Mouse (Mus musculus) gastrocnemius, adult 2 months (tissue): Measurements from ENCODE around the gene Ppil4. TPM values are rescaled to one million over a fixed set of nuclear protein-coding genes. Genes with fewer than 3 reads are reported as not detected.

Experiments
- DNase-seq: peaks from one replicate; pipeline ENCODE4 v3.0.0; 2022
- H3K27ac ChIP-seq: fragments of 200-600 bp; 2 replicates; pipeline ENCODE4 v1.8.1; 2022; ENCODE audit warnings: mild to moderate bottlenecking
- H3K4me3 ChIP-seq: fragments of 200-600 bp; 2 replicates; pipeline ENCODE4 v1.8.1; 2022; ENCODE audit warnings: mild to moderate bottlenecking, moderate library complexity
- CTCF ChIP-seq: fragments of 200-600 bp; IDR thresholded peaks from 2 replicates; pipeline ENCODE4 v1.8.1; 2022; ENCODE audit warnings: antibody characterized with exemption, mild to moderate bottlenecking, moderate library complexity
- intact Hi-C: fragments of 180-260 bp; cut with DNase I; formaldehyde crosslinking; loops from one replicate; pipeline ENCODE4 v1.15.1; 2025
- total RNA-seq, 2 experiments: library from RNA; stranded (reverse); gene quantifications; 2 replicates each; pipeline ENCODE4 v1.2.3; 2021

Gene Ppil4
- total RNA-seq, 2 experiments from 2014 or later, result 11.9 to 13.8 TPM

- H3K27ac ChIP-seq, result peak overlapping the region; percentile 93
- H3K4me3 ChIP-seq, result peak overlapping the region; percentile 87
- no peak for DNase-seq
- intact Hi-C loops, result loop anchor here (1.0 to 10.0 kb wide), 2 partner anchors 11 to 162 kb away; partner anchors contain the start of gene Tab2
- no peak for TF ChIP-seq CTCF
Observed at GRCm38 (mm10) chr10:7792254-7792750, 389 bp upstream of the Ppil4 start.

DNA sequence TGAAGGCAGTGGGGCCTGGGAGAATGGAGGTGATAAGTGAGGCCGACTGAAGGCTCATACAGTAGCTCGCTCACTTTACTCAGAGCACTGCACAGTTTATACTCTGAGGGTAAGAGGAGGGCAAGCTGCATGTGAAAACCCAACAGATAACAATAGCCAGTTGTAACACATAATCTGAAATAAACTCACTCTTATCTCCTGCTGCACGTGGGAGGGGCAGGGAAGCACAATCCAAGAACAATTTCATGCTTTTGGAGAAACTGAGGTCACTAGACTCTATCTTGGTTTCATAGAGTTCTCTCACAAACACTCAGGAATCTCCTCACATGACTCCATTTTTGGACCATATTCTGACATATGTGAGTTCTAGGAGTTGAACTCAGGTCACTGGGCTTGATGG, 8.6 kb downstream of the Ppil4 start:
- no peak for TF ChIP-seq CTCF
- no peak for DNase-seq
- intact Hi-C loops, result no loop called here
- Histone ChIP-seq H3K4me3 (no peak overlapping the region), H3K27ac (no peak overlapping the region)

GRCm38 (mm10) chr10:7802519-7803140, 9.9 kb downstream of the Ppil4 start:
- intact Hi-C loops, result no loop called here
- no peak overlapping the region for H3K27ac ChIP-seq
- no peak overlapping the region for H3K4me3 ChIP-seq
- no peak for TF ChIP-seq CTCF
- DNase-seq, result no peak

GRCm38 (mm10) chr10:7809937-7810336, 17.2 kb downstream of the Ppil4 start:
- Histone ChIP-seq H3K27ac (no peak overlapping the region), H3K4me3 (no peak overlapping the region)
- TF ChIP-seq CTCF, result peak; percentile 76
- no peak for DNase-seq
- intact Hi-C loops, result loop anchor here (1.0 to 5.0 kb wide), 3 partner anchors 72 to 430 kb away; no protein-coding TSS in a partner anchor

GRCm38 (mm10) chr10:7816476-7816875, 23.8 kb downstream of the Ppil4 start:
- Histone ChIP-seq H3K27ac (peak overlapping the region; percentile 28; the same call in 1 of the 2 replicates), H3K4me3 (no peak overlapping the region)
- intact Hi-C loops, result no loop called here
- no peak for DNase-seq
- TF ChIP-seq CTCF, result no peak

DNA sequence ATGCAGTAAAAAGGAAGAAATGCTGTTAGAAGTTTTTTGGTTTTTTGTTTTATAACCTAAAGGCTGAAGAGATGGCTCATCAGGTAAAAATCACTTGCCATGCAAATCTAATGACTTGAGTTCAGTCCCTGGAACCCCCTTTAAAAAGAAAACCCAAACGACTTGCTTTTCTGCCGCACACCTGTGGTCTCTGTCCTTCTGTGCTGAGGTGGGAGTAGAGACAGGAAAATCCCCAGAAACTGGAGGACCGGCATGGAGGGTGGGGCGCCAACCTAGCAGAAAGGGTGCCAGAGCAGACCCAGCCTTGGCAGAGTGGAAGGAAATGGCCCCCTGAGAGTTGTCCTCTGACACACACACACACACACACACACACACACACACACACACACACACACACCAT, 26.0 kb downstream of the Ppil4 start:
- no peak overlapping the region for H3K27ac ChIP-seq
- no peak for TF ChIP-seq CTCF
- no peak for DNase-seq
- intact Hi-C loops, result no loop called here
- no peak overlapping the region for H3K4me3 ChIP-seq

GRCm38 (mm10) chr10:7819156-7819555, 26.5 kb downstream of the Ppil4 start:
- Histone ChIP-seq H3K27ac (no peak overlapping the region), H3K4me3 (no peak overlapping the region)
- no peak for DNase-seq
- no peak for TF ChIP-seq CTCF
- intact Hi-C loops, result no loop called here

GRCm38 (mm10) chr10:7819603-7820002, 26.9 kb downstream of the Ppil4 start:
- Histone ChIP-seq H3K4me3 (no peak overlapping the region), H3K27ac (no peak overlapping the region)
- TF ChIP-seq CTCF, result no peak
- DNase-seq, result no peak
- intact Hi-C loops, result no loop called here

DNA sequence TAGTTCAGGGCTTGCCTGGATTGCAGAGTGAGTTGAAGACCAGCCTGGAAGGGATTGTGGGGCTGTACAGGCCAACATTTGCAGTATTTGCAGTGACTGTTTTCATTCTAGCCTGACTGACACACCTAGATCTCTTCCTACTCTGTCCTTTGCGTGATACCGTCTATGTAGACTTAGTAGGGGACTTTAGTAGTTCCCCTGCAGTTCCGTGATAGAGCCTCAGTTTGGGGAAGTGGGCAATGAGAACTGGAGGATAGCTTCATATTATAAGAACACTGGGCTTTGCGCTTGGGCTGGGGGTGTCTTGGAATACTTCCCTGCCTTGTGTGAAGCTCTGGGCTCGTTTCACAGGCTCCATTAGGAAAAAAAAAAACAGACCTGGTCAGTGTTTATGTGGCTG, 27.5 kb downstream of the Ppil4 start:
- no peak for TF ChIP-seq CTCF
- intact Hi-C loops, result no loop called here
- H3K27ac ChIP-seq, result no peak overlapping the region
- no peak overlapping the region for H3K4me3 ChIP-seq
- DNase-seq, result no peak

DNA sequence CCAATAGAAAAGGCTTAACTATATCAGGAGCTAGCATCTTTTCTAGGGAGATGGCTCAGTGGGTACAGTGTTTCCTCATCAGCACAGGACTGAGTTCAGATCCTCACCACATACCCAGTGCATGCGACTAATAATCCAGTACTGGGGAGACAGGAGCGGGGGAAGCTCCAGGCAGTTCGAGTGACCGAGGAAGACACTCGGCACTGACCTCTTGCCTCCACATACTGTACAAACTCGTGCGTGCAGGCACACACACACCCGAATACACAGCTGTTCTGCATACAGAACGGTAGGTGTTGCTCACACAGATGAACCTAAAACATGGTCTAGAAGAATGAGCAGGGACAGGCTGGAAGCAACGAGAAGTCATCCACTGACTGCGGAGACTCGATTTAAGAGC, 29.3 kb downstream of the Ppil4 start:
- no peak for TF ChIP-seq CTCF
- Histone ChIP-seq H3K4me3 (no peak overlapping the region), H3K27ac (no peak overlapping the region)
- intact Hi-C loops, result no loop called here
- no peak for DNase-seq

DNA sequence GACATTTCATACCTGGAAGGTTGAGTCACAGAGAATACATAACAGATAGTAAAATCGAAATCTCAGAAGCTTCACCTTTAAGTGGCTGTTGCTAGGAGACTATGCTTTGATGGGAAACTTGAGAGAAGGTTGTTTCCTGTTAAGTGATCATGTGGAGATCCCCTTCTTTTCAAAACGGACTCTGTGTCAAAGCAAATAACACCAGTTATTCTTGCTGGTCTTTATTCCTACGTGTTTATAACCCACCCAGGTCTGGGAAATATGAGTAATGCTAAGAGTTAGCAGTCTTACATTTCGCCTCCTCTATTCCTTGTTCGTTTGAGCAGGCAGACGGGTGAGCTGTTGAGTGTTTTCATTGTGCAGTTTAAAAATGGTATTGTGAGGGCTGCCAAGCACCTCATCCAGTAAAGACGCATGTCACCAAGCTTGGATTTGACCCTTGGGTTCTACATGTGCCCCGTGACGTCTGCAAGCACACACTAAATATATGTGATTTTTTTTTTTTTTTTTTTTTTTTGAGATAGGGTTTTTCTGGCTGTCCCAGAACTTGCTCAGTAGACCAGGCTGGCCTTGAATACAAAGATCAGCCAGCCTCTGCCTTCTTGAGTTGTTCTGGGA, 32.1 kb downstream of the Ppil4 start:
- TF ChIP-seq CTCF, result no peak
- Histone ChIP-seq H3K27ac (no peak overlapping the region), H3K4me3 (no peak overlapping the region)
- DNase-seq, result no peak
- intact Hi-C loops, result no loop called here

GRCm38 (mm10) chr10:7825281-7825665, 32.6 kb downstream of the Ppil4 start:
- no peak for DNase-seq
- intact Hi-C loops, result no loop called here
- no peak overlapping the region for H3K4me3 ChIP-seq
- TF ChIP-seq CTCF, result no peak
- no peak overlapping the region for H3K27ac ChIP-seq

GRCm38 (mm10) chr10:7826106-7826505, 33.4 kb downstream of the Ppil4 start:
- DNase-seq, result no peak
- intact Hi-C loops, result no loop called here
- Histone ChIP-seq H3K27ac (no peak overlapping the region), H3K4me3 (no peak overlapping the region)
- no peak for TF ChIP-seq CTCF

GRCm38 (mm10) chr10:7832171-7832676, 39.5 kb downstream of the Ppil4 start, which contains the start of gene Zc3h12d:
Gene Zc3h12d (plus strand): TSS chr10:7832470.
- Histone ChIP-seq H3K4me3 (peak within 1 kb of the TSS; percentile 59), H3K27ac (peak within 1 kb of the TSS; percentile 35; the same call in 1 of the 2 replicates)
- intact Hi-C loops, result no loop called here
- no peak for TF ChIP-seq CTCF
- peak; percentile 43 for DNase-seq
